Mouse (Mus musculus): ENCODE data around the gene Ackr2. TPM values are rescaled to one million over a fixed set of nuclear protein-coding genes. Genes with fewer than 3 reads are reported as not detected.

Ackr2 gene
- total and polyA plus RNA-seq, 3 experiments = not detected

DNA sequence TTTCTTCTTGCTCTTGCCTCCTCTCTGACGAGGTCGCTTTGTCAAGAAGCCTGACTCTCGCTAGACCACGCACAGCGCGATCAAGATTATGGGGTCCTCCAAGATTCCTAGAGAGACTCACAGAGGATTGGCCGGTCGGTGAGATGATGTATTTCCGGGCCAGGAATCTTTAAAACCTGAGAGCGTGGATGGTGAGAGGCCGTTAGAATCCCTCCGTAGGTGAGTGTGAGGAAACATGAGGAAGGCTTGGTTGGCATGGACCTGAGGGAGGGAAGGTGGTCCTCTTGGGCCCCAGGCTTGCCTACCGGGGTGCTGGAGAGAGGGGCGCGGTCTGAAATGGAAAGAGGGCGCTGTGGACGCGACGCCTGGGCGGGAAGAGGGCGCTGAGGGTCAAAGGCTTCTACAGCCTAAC lies 39.8 kb downstream of the Ackr2 start (continued):
- TF ChIP-seq RCOR1 (IDR thresholded peaks at IDR 0.05; ENCODE audit: low read depth, low read length) (no peak), TBP (IDR thresholded peaks at IDR 0.05; ENCODE audit: low read depth, low read length) (peak; percentile 96)

DNA sequence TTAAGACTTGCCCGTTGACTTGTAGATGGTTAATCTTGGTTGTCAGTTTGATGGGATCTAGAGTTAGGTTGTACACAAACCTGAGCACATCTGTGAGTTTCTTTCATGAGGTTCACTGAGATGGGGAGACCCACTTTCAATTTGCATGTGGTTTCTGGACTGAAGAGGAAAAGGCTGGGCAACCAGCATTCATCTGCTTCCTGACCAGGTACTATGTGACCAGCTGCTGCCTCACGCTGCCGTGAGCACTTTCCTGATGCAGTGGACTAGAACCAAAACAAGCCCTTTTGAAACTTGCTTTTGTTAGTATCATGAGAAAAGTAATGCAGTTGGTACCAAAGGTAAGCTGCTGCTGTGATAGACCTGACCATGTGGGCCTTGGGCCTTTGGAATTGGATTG lies 44.9 kb downstream of the Ackr2 start:
- no peaks in the 10 kb centered on the region for H3K4me1 ChIP-seq (ENCODE audit: control insufficient read depth in 1 of 2, insufficient read depth in 2 of 2, low read length in 2 of 2)
- H3K9ac ChIP-seq (ENCODE audit: control insufficient read depth, low read depth, low read length, poor library complexity, severe bottlenecking) = no peak overlapping the region
- H3K4me3 ChIP-seq (ENCODE audit: control insufficient read depth in 1 of 2, insufficient read depth in 1 of 2, low read depth in 2 of 2, low read length in 2 of 2) = no peak overlapping the region
- no peak overlapping the region for H3K27ac ChIP-seq (ENCODE audit: control insufficient read depth, low read depth, low read length)
- H3K9me3 ChIP-seq (replicated peaks; ENCODE audit: insufficient read depth, low read length) = no peaks in the 10 kb centered on the region
- H3K27me3 ChIP-seq (ENCODE audit: control insufficient read depth in 1 of 2, insufficient read depth in 2 of 2, low read length in 2 of 2) = no peaks in the 10 kb centered on the region
- H3K36me3 ChIP-seq (ENCODE audit: control insufficient read depth in 1 of 2, insufficient read depth in 2 of 2, low read length in 2 of 2) = peaks cover 0 to 4% of the 10 kb centered on the region in 2 experiments; a peak in 2 of 4 replicates
- TF ChIP-seq NELFE (IDR thresholded peaks at IDR 0.05; ENCODE audit: low read depth, low read length) = no peak
- no peak for TF ChIP-seq BHLHE40 (IDR thresholded peaks at IDR 0.05; ENCODE audit: borderline replicate concordance, low read depth, low read length)
- no peak for TF ChIP-seq USF2 (IDR thresholded peaks at IDR 0.05; ENCODE audit: borderline replicate concordance in 1 of 2, insufficient read depth in 1 of 2, low read depth in 1 of 2, low read length in 2 of 2)
- no peak for TF ChIP-seq ZKSCAN1 (IDR thresholded peaks at IDR 0.05; ENCODE audit: low read depth, low read length)
- no peak for TF ChIP-seq CHD2 (IDR thresholded peaks at IDR 0.05; ENCODE audit: low read length)
- TF ChIP-seq MYB (IDR thresholded peaks at IDR 0.05; ENCODE audit: low read depth, low read length) = no peak
- no peak for TF ChIP-seq MEF2A (IDR thresholded peaks at IDR 0.05; ENCODE audit: extremely low read depth, insufficient replicate concordance, low read depth, low read length, poor library complexity, severe bottlenecking)
- TF ChIP-seq CTCF (IDR thresholded peaks at IDR 0.05 in 2 of 3, conservative IDR thresholded peaks at IDR 0.05 in 1 of 3; ENCODE audit: control insufficient read depth in 1 of 3, insufficient read depth in 1 of 3, low read depth in 2 of 3, low read length in 3 of 3, poor library complexity in 1 of 3, severe bottlenecking in 1 of 3) = no peak
- TF ChIP-seq ETS1 (IDR thresholded peaks at IDR 0.05; ENCODE audit: low read depth, low read length) = no peak
- no peak for TF ChIP-seq MAFK (IDR thresholded peaks at IDR 0.05; ENCODE audit: borderline replicate concordance, low read depth, low read length)
- TF ChIP-seq NRF1 (IDR thresholded peaks at IDR 0.05; ENCODE audit: insufficient read depth, low read depth, low read length, poor library complexity, severe bottlenecking) = no peak
- TF ChIP-seq SMC3 (IDR thresholded peaks at IDR 0.05; ENCODE audit: low read depth, low read length) = no peak
- no peak for TF ChIP-seq E2F4 (IDR thresholded peaks at IDR 0.05; ENCODE audit: borderline replicate concordance, low read depth, low read length)
- no peak for TF ChIP-seq TAL1 (IDR thresholded peaks at IDR 0.05; ENCODE audit: low read length)
- no peak for TF ChIP-seq CHD1 (IDR thresholded peaks at IDR 0.05; ENCODE audit: low read depth, low read length)
- no peak for TF ChIP-seq EP300 (IDR thresholded peaks at IDR 0.05; ENCODE audit: low read depth in 1 of 2, low read length in 2 of 2)
- no peak for TF ChIP-seq ELF1 (IDR thresholded peaks at IDR 0.05; ENCODE audit: low read depth, low read length)
- no peak for TF ChIP-seq MAX (IDR thresholded peaks at IDR 0.05; ENCODE audit: low read length)
- no peak for TF ChIP-seq SIN3A (IDR thresholded peaks at IDR 0.05; ENCODE audit: low read length)
- TF ChIP-seq HCFC1 (IDR thresholded peaks at IDR 0.05; ENCODE audit: low read depth, low read length) = no peak
- peaks cover 3% of the 10 kb centered on the region for H3K79me2 ChIP-seq (ENCODE audit: control insufficient read depth, insufficient read depth, low read length, poor library complexity)
- DNase-seq (ENCODE audit: low read depth, low spot score) = no peak

Data from MEL (cell line).